In genomic region chr2:168581207-168581854, GRCm38 (mm10) we compare ENCODE assay signal across 12 mouse cellular contexts. TPM values are rescaled to one million over a fixed set of nuclear protein-coding genes. Genes with fewer than 3 reads are reported as not detected.
A peak's percentile ranks its signal among the peaks of the same experiment; 100 is the strongest.
DNase-seq lines count a peak whose midpoint lies in the region; ATAC-seq and TF ChIP-seq lines count a peak whose summit lies in the region.
"Had no signal": no experiment of that assay in that cellular context is flagged by ENCODE, and none has a peak within 500 bp of the region (broad histone marks: within the 10 kb centered on the region; RNA-seq: fewer than 3 reads in every experiment).

No protein-coding gene starts in this region.

- H3K4me3 ChIP-seq in heart, embryonic 14.5 days (ENCODE audit: control insufficient read depth in 1 of 2, insufficient read depth in 1 of 2, low read depth in 1 of 2, low read length in 2 of 2): no peak overlapping the region
- H3K4me3 ChIP-seq in midbrain, embryonic 11.5 days (ENCODE audit: low read depth, low read length): no peak overlapping the region
- H3K4me3 ChIP-seq in midbrain, postnatal 0 days (ENCODE audit: low read depth, low read length): no peak overlapping the region
- H3K4me3 ChIP-seq in forebrain, embryonic 13.5 days: no peak overlapping the region
- H3K4me3 ChIP-seq: myocyte had no signal

- H3K9me3 ChIP-seq in heart, embryonic 14.5 days (ENCODE audit: control insufficient read depth, low read length): no peaks in the 10 kb centered on the region
- no peaks in the 10 kb centered on the region for H3K9me3 ChIP-seq in midbrain, embryonic 11.5 days (ENCODE audit: control insufficient read depth, low read length)
- H3K9me3 ChIP-seq in midbrain, postnatal 0 days (ENCODE audit: low read length): no peaks in the 10 kb centered on the region
- no peaks in the 10 kb centered on the region for H3K9me3 ChIP-seq in forebrain, embryonic 13.5 days (replicated peaks)

- DNase-seq in heart, adult 8-10 months (ENCODE audit: low spot score): no peak
- DNase-seq in midbrain, embryonic 11.5 days (ENCODE audit: low spot score, missing footprints): peak; percentile 79
- no peak for DNase-seq in midbrain, postnatal 0 days (ENCODE audit: low spot score)
- no peak for DNase-seq in spleen, adult 12 weeks (ENCODE audit: low spot score)
- no peak for DNase-seq in layer of hippocampus, postnatal 36 days
- DNase-seq: cerebellum, adult 9-11 months; lung, adult 2 months; right cerebral cortex, postnatal 25 days had no signal

- no peaks in the 10 kb centered on the region for H3K27me3 ChIP-seq in heart, embryonic 14.5 days (ENCODE audit: control insufficient read depth, insufficient read depth, low read length)
- 0 out of 2 replicates have a peak, but pooled peaks cover 2% of the 10 kb centered on the region for H3K27me3 ChIP-seq in midbrain, embryonic 11.5 days (ENCODE audit: control insufficient read depth, insufficient read depth, low read length)
- H3K27me3 ChIP-seq in midbrain, postnatal 0 days (ENCODE audit: insufficient read depth, low read length): no peaks in the 10 kb centered on the region
- no peaks in the 10 kb centered on the region for H3K27me3 ChIP-seq in forebrain, embryonic 13.5 days

- H3K36me3 ChIP-seq in heart, embryonic 14.5 days (ENCODE audit: control insufficient read depth, insufficient read depth, low read length): no peaks in the 10 kb centered on the region
- no peaks in the 10 kb centered on the region for H3K36me3 ChIP-seq in midbrain, embryonic 11.5 days (ENCODE audit: control insufficient read depth, insufficient read depth, low read length)
- no peaks in the 10 kb centered on the region for H3K36me3 ChIP-seq in midbrain, postnatal 0 days (ENCODE audit: insufficient read depth, low read length)
- H3K36me3 ChIP-seq in forebrain, embryonic 13.5 days (ENCODE audit: poor library complexity, severe bottlenecking): no peaks in the 10 kb centered on the region

- H3K4me1 ChIP-seq in heart, embryonic 14.5 days (ENCODE audit: control insufficient read depth in 2 of 2, insufficient read depth in 2 of 2, low read length in 2 of 2): peaks cover 66 to 80% of the 10 kb centered on the region in 2 experiments
- peaks cover 6% of the 10 kb centered on the region for H3K4me1 ChIP-seq in midbrain, embryonic 11.5 days (ENCODE audit: control insufficient read depth, insufficient read depth, low read length)
- H3K4me1 ChIP-seq in midbrain, postnatal 0 days (ENCODE audit: insufficient read depth, low read length): no peaks in the 10 kb centered on the region; the same call in 1 of the 2 replicates
- H3K4me1 ChIP-seq in forebrain, embryonic 13.5 days: peaks cover 38% of the 10 kb centered on the region

- H3K4me2 ChIP-seq in heart, embryonic 14.5 days (ENCODE audit: low read length): 0 out of 2 replicates have a peak overlapping the region, but pooled peaks have one; percentile 43
- no peak overlapping the region for H3K4me2 ChIP-seq in midbrain, embryonic 11.5 days
- no peak overlapping the region for H3K4me2 ChIP-seq in midbrain, postnatal 0 days (ENCODE audit: low read depth, low read length, poor library complexity, severe bottlenecking)
- H3K4me2 ChIP-seq in forebrain, embryonic 13.5 days: no peak overlapping the region; the same call in 1 of the 2 replicates

- H3K27ac ChIP-seq in heart, embryonic 14.5 days (replicated peaks in 1 of 2; ENCODE audit: control insufficient read depth in 1 of 2, insufficient read depth in 1 of 2, low read depth in 2 of 2, low read length in 2 of 2): peak overlapping the region in 1 of 2 experiments; percentile 52; a peak in 1 of 4 replicates
- H3K27ac ChIP-seq in midbrain, embryonic 11.5 days (ENCODE audit: low read depth, low read length): no peak overlapping the region
- no peak overlapping the region for H3K27ac ChIP-seq in midbrain, postnatal 0 days (ENCODE audit: low read depth, low read length)
- H3K27ac ChIP-seq in forebrain, embryonic 13.5 days: 0 out of 2 replicates have a peak overlapping the region, but pooled peaks have one; percentile 31

- peak overlapping the region; percentile 58; the same call in 1 of the 2 replicates for H3K9ac ChIP-seq in heart, embryonic 14.5 days (ENCODE audit: low read length)
- 0 out of 2 replicates have a peak overlapping the region, but pooled peaks have one; percentile 12 for H3K9ac ChIP-seq in midbrain, embryonic 11.5 days (ENCODE audit: low read length)
- H3K9ac ChIP-seq in midbrain, postnatal 0 days (replicated peaks; ENCODE audit: low read length, poor library complexity, severe bottlenecking): no peak overlapping the region
- no peak overlapping the region for H3K9ac ChIP-seq in forebrain, embryonic 13.5 days

- 47% methylated on average over 6 of the region's 6 CpGs for WGBS in heart, embryonic 14.5 days
- WGBS in midbrain, embryonic 11.5 days: 18% methylated on average over 6 of the region's 6 CpGs
- 40% methylated on average over 6 of the region's 6 CpGs for WGBS in midbrain, postnatal 0 days
- WGBS in forebrain, embryonic 13.5 days: 17% methylated on average over 6 of the region's 6 CpGs

- TF ChIP-seq CTCF in midbrain, postnatal 0 days (IDR thresholded peaks at IDR 0.05): no peak

- no peak for ATAC-seq in heart, embryonic 14.5 days (ENCODE audit: insufficient number of reproducible peaks, insufficient read depth, low FRiP score, low read depth)
- no peak for ATAC-seq in midbrain, embryonic 11.5 days (ENCODE audit: low FRiP score)
- no peak for ATAC-seq in midbrain, postnatal 0 days (ENCODE audit: low FRiP score)
- no peak; the same call in 1 of the 2 replicates for ATAC-seq in forebrain, embryonic 13.5 days
- ATAC-seq in megakaryocyte, adult 5-6 weeks (ENCODE audit: poor library complexity, severe bottlenecking): 0 out of 2 replicates have a peak, but pooled peaks have one; percentile 17

RNA-seq across cellular contexts. Expression of gene Nfatc2, which starts 20.1 kb away (rescaled TPM):
- polyA plus RNA-seq in heart, embryonic 14.5 days (2014; fragmentation: Nextera tagmentation; extraction: Ambion mirVana): 13.0 and 13.2 TPM in 2 replicates
- total RNA-seq in heart, adult 8-10 months (2022): 10 to 100 TPM in 3 of 4 experiments, 1 to 10 TPM in 1; 9.8 to 19.2 (median 16.3) TPM
- 0.66 and 0.72 TPM in 2 replicates for polyA plus RNA-seq in midbrain, embryonic 11.5 days (2014; fragmentation: Nextera tagmentation; extraction: Ambion mirVana)
- 5.1 and 6.4 TPM in 2 replicates for total RNA-seq in midbrain, postnatal 0 days (2014; rRNA removed)
- 7.3 and 8.2 TPM in 2 replicates for polyA plus RNA-seq in midbrain, postnatal 0 days (2015; fragmentation: Nextera tagmentation; extraction: Ambion mirVana)
- 1.5 and 1.7 TPM in 2 replicates for polyA plus RNA-seq in forebrain, embryonic 13.5 days (2015; fragmentation: Nextera tagmentation; extraction: Ambion mirVana)
- total RNA-seq in megakaryocyte, adult 5-6 weeks (2015): 12.9 and 14.1 TPM in 2 replicates
- 3.2 and 6.4 TPM in 2 replicates for total RNA-seq in megakaryocyte, adult 5-6 weeks (2017)
- total RNA-seq in layer of hippocampus, postnatal 36 days (2021): 10 to 100 TPM; 19.9 to 20.1 TPM

Comparison
In these comparisons a context has a peak if more than half of its experiments do, and no peak if none do; other contexts are left out.
1. H3K9ac ChIP-seq: peak in heart, embryonic 14.5 days (single experiment) and midbrain, embryonic 11.5 days (single experiment); none in midbrain, postnatal 0 days (single experiment) and forebrain, embryonic 13.5 days (single experiment).